Mouse (Mus musculus) kidney, embryonic 15.5 days (tissue): Measurements from ENCODE around the gene Unc13a. TPM values are rescaled to one million over a fixed set of nuclear protein-coding genes. Genes with fewer than 3 reads are reported as not detected.

ENCODE experiments used
- ATAC-seq: fragments of 200-750 bp; cut with Nextera tagmentation; replicated peaks from 2 replicates; pipeline ENCODE4 v1.8.0; 2017; ENCODE audit warnings: moderate TSS enrichment; ENCODE audit not compliant: low FRiP score
- H3K27ac ChIP-seq: fragments of 300-500 bp; sonication (generic); 2 replicates; pipeline ENCODE4 v1.5.1; 2015; ENCODE audit warnings: mild to moderate bottlenecking, inconsistent platforms
- H3K27me3 ChIP-seq: fragments of 300-500 bp; sonication (generic); 2 replicates; pipeline ENCODE4 v1.6.1; 2015; ENCODE audit warnings: inconsistent platforms
- H3K36me3 ChIP-seq: fragments of 300-500 bp; sonication (generic); 2 replicates; pipeline ENCODE4 v1.6.1; 2015; ENCODE audit warnings: inconsistent platforms
- H3K4me1 ChIP-seq: fragments of 300-500 bp; sonication (generic); 2 replicates; pipeline ENCODE4 v1.6.1; 2015; ENCODE audit warnings: inconsistent platforms
- H3K4me2 ChIP-seq: fragments of 300-500 bp; sonication (generic); 2 replicates; pipeline ENCODE4 v1.6.1; 2015; ENCODE audit warnings: moderate library complexity, mild to moderate bottlenecking, inconsistent platforms
- H3K4me3 ChIP-seq: fragments of 300-500 bp; sonication (generic); replicated peaks from 2 replicates; pipeline ENCODE4 v1.5.1; 2015; ENCODE audit warnings: mild to moderate bottlenecking, inconsistent platforms
- H3K9ac ChIP-seq: fragments of 300-500 bp; sonication (generic); 2 replicates; pipeline ENCODE4 v1.6.1; 2015; ENCODE audit warnings: mild to moderate bottlenecking, inconsistent platforms
- H3K9me3 ChIP-seq: fragments of 300-500 bp; sonication (generic); replicated peaks from 2 replicates; pipeline ENCODE4 v1.6.1; 2016; ENCODE audit warnings: inconsistent platforms
- WGBS: fragments of 180-500 bp; shearing (Covaris S2); methylation state at CpG from one replicate; pipeline ENCODE4 v1.1.7; 2015; ENCODE audit warnings: mixed read lengths; 5-methylcytosine and 5-hydroxymethylcytosine counted together
- polyA plus RNA-seq: library from polyadenylated mRNA; unstranded; fragments of >200 nt; fragmentation: Nextera tagmentation; extraction: Ambion mirVana; gene quantifications from 2 replicates; pipeline ENCODE4 v1.2.1, GENCODE M21; 2015

The Unc13a gene
- polyA plus RNA-seq, 1 experiment from 2014 or later, result 1.2 TPM

DNA sequence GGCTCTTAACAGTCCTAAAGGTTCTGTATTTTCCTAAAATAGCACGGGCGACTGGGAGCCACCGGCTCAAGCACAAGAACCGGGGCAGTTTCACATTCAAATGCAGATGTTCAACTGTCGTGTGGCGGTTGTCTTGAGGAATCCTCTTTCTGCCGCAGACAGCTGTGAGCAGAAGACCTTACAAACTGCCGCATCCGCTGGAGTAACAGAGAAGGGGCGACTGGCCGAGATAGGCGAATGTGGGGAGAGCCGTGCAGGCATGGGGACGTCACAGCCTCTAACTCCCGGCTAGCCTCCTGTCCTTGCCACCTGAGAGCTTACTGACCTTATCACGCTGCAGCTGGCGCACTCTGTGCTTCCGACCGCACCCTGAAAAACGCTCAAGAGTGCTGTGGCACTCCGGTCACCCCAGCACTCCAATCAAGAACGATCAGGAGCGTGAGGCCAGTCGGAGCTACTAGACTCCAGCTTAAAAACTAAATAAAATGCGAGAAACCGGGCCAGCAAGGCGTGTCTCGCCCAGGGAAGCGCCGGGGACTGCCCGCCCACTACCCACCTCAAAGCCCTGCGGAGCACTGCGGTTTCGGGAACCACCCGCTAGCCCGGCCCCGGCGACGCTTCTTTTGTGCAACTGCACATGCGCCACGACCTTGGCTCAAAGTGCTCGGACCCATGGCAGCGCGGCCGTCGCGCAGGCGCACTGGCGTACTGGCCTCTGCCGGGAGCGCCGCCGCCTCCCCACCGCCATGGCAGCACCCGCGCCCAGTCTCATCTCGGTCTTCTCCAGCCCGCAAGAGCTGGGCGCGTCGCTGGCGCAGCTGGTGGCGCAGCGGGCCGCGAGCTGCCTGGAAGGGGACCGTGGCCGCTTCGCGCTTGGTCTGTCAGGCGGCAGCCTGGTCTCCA is 79.8 kb downstream of the Unc13a start, which contains the start of gene Pgls:
Gene Pgls (plus strand): TSS at position 706 of the 903 bp plus-strand sequence.
- Histone ChIP-seq H3K4me3 (peak within 1 kb of the TSS; percentile 76), H3K27me3 (no peaks in the 10 kb centered on the region), H3K4me1 (peaks cover 44% of the 10 kb centered on the region), H3K4me2 (peak within 1 kb of the TSS; percentile 93), H3K27ac (peak within 1 kb of the TSS; percentile 99), H3K9me3 (no peaks in the 10 kb centered on the region), H3K9ac (peak within 1 kb of the TSS; percentile 88), H3K36me3 (peaks cover 16% of the 10 kb centered on the region)
- WGBS, result under 1% methylated on average over 71 of the region's 71 CpGs
- ATAC-seq, result peak; percentile 89

DNA sequence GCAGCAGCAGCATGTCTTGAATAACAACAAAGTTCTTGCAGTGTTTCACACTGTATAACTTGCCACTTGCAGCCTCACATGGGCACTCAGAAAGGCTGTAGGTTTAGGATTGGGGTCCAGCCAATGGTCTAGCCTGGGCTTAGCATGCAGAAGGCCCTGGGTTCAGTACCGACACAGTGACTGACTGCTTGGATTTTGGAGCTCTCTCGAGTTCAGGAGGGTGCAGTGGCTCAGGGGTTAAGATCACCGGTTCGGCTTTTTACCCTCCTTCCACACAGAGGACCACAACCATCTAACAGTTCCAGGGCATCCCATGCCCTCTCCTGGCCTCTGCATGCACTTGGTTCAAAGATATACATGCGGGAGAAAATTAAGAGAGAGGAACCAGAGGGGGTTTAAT is 80.5 kb downstream of the Unc13a start:
- 24% methylated on average over 5 of the region's 5 CpGs for WGBS
- no peak for ATAC-seq

DNA sequence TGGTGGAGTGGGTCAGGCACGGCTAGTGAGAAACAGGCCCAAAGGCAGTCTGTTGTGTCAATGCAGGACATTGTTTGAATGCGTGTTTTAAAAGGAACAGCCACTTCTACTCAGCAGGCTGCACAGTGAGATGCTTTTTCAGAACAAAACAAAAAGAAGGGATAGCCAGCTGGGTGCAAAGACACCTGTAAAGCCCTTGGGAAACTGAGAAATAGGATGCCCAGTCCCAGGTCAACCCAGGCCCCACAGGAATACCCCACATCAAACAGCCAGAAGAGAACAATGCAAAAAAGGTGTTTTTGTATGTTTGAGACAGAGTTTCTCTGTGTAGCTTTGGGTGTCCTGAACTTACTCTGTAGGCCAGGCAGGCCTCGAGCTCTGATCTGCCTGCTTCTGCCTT is 82.8 kb downstream of the Unc13a start:
- Histone ChIP-seq H3K9ac (no peak overlapping the region), H3K4me2 (no peak overlapping the region)
- 85% methylated on average over 3 of the region's 3 CpGs for WGBS

More for the DNA sequence above, 80.5 kb downstream of the Unc13a start:
- Histone ChIP-seq H3K27ac (peak overlapping the region; percentile 99), H3K36me3 (peaks cover 21% of the 10 kb centered on the region), H3K4me3 (peak overlapping the region; percentile 76), H3K9me3 (no peaks in the 10 kb centered on the region), H3K9ac (peak overlapping the region; percentile 88), H3K4me2 (peak overlapping the region; percentile 93), H3K4me1 (peaks cover 41% of the 10 kb centered on the region), H3K27me3 (no peaks in the 10 kb centered on the region)

DNA sequence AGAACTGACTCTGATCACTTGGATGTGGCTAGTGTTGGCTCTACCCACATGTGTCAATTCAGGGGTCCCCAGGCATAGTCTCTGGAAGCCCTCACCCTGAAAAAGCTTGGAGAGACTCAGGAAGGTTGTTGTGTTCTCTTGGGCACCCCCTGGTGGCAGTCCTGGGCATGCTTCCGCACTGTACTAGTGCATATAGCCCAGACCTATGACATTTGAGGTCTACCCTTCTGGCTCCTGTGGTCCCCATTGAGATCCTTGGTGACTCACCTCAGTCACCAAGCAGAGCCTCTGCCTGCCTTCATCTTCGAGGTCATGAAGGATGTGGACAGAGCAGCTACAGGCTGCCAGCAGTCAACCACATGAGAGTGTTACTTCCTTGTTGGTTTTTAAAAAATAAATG is 84.7 kb downstream of the Unc13a start:
- 73% methylated on average over 2 of the region's 2 CpGs for WGBS
- H3K9me3 ChIP-seq, result no peaks in the 10 kb centered on the region
- no peak for ATAC-seq

More for the DNA sequence above, 82.8 kb downstream of the Unc13a start:
- Histone ChIP-seq H3K4me1 (peaks cover 25% of the 10 kb centered on the region), H3K27me3 (no peaks in the 10 kb centered on the region), H3K4me3 (no peak overlapping the region), H3K9me3 (no peaks in the 10 kb centered on the region), H3K27ac (no peak overlapping the region), H3K36me3 (peaks cover 34% of the 10 kb centered on the region)
- no peak for ATAC-seq

DNA sequence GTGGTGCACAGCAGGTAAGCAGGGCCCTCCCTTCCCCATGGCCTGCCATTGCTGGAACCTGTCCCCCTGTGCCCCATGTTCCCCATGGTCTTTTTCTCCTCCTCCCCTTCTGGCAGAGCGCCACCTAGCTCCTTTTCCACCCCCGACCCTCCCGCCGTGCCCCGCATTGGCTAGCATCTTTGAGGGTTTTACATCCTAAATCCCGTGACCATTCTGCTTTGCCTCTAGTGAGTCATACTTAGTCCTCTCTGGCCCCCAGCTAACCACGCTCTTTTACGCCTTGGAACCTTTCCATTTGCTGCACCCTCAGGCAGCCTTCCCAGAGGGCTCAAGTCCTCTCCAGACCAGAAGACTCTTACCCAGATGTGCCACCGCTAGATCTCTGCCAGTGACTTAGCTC is 91.4 kb downstream of the Unc13a start:
- no peaks in the 10 kb centered on the region for H3K4me1 ChIP-seq
- H3K27me3 ChIP-seq, result no peaks in the 10 kb centered on the region
- no peak for ATAC-seq
- no peaks in the 10 kb centered on the region for H3K9me3 ChIP-seq
- no peak overlapping the region for H3K4me3 ChIP-seq
- WGBS, result 44% methylated on average over 9 of the region's 9 CpGs
- H3K4me2 ChIP-seq, result no peak overlapping the region
- H3K9ac ChIP-seq, result no peak overlapping the region
- no peak overlapping the region for H3K27ac ChIP-seq
- peaks cover 33% of the 10 kb centered on the region for H3K36me3 ChIP-seq

More for the DNA sequence above, 84.7 kb downstream of the Unc13a start:
- Histone ChIP-seq H3K36me3 (peaks cover 36% of the 10 kb centered on the region), H3K4me2 (no peak overlapping the region), H3K27me3 (no peaks in the 10 kb centered on the region), H3K9ac (no peak overlapping the region), H3K4me3 (no peak overlapping the region), H3K27ac (no peak overlapping the region), H3K4me1 (peaks cover 11% of the 10 kb centered on the region)

DNA sequence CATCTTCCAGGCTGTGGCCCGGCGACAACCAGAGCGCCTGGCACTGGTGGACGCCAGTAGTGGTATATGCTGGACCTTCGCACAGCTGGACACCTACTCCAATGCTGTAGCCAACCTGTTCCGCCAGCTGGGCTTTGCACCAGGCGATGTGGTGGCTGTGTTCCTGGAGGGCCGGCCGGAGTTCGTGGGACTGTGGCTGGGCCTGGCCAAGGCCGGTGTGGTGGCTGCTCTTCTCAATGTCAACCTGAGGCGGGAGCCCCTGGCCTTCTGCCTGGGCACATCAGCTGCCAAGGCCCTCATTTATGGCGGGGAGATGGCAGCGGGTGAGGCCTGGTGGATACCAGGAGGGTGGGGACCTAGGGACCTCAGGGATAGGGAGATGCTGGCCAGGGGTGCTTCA is 92.1 kb downstream of the Unc13a start:
- Histone ChIP-seq H3K36me3 (peaks cover 25% of the 10 kb centered on the region), H3K4me3 (no peak overlapping the region), H3K4me2 (no peak overlapping the region), H3K9me3 (no peaks in the 10 kb centered on the region), H3K27me3 (no peaks in the 10 kb centered on the region), H3K27ac (no peak overlapping the region), H3K4me1 (no peaks in the 10 kb centered on the region), H3K9ac (no peak overlapping the region)
- 88% methylated on average over 14 of the region's 14 CpGs for WGBS
- no peak for ATAC-seq

DNA sequence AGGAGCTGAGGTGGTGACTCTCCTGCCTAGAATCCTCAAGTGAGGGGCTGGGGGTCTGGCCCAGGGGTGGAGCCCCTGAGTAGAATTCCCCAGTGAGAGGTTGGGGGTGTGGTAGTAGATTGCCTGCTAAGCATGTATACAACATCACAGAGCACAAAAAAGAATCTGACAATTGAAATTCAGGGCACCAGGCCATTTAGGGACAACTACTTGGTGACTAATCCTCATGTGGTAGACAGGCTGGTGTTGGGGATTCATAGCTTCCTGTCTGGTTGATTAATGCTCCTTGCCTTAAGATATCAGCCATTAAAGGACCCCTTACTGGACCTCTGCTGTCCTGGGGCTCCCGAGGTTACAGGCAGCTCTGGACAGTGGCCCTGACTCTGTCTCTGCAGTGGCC is 92.5 kb downstream of the Unc13a start:
- no peak overlapping the region for H3K27ac ChIP-seq
- 67% methylated on average over 1 of the region's 1 CpGs for WGBS
- peaks cover 21% of the 10 kb centered on the region for H3K36me3 ChIP-seq
- H3K9ac ChIP-seq, result no peak overlapping the region
- no peak for ATAC-seq
- no peak overlapping the region for H3K4me2 ChIP-seq
- H3K27me3 ChIP-seq, result no peaks in the 10 kb centered on the region
- no peaks in the 10 kb centered on the region for H3K4me1 ChIP-seq
- no peak overlapping the region for H3K4me3 ChIP-seq
- H3K9me3 ChIP-seq, result no peaks in the 10 kb centered on the region

DNA sequence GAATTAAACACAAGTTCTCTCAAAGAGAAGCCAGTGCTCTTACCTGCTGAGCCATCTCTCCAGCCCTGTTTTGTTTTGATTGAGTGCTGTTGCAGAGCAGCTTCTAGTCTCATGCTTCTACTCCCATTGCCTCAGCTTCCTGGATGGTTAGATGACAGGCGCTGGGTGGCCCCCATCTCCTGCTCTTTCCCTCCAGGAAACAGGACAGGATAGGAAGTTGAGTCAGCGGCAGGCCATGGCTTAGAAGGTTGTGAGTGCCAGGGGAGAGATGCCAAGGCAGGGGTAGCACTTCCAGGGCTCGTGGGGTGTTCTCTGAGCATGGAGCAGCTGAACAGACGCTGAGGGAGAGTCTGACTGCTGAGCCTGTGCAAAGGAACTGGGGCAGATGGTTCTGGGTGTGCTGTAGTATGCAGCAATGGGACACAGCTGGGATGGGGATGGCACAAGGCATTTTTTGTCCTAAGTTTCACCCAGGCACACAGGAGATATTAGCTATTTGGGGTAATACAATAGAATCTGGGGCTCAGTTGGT is 93.6 kb downstream of the Unc13a start:
- 68% methylated on average over 4 of the region's 4 CpGs for WGBS
- H3K27me3 ChIP-seq, result no peaks in the 10 kb centered on the region
- H3K9ac ChIP-seq, result no peak overlapping the region
- peaks cover 18% of the 10 kb centered on the region for H3K36me3 ChIP-seq
- no peaks in the 10 kb centered on the region for H3K9me3 ChIP-seq
- no peak overlapping the region for H3K27ac ChIP-seq
- ATAC-seq, result no peak
- H3K4me2 ChIP-seq, result no peak overlapping the region
- H3K4me3 ChIP-seq, result no peak overlapping the region
- peaks cover 4% of the 10 kb centered on the region; the same call in 1 of the 2 replicates for H3K4me1 ChIP-seq

DNA sequence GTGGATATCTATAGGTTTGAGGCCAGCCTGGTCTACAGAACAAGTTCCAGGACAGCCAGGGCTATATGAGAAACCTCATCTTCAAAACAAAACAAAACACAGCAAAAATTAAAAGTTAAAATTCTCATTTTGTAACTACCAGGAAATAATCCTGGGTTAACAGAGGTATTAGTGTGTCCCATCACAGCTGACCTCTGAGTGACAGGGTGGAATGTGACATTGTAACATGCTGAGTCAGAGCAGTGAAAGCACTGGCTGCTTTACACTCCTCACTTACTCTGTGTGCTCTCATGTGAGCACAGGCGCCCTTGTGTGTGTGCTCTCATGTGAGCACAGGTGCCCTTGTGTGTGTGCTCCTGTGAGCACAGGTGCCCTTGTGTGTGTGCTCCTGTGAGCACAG is 96.5 kb downstream of the Unc13a start:
- Histone ChIP-seq H3K27me3 (no peaks in the 10 kb centered on the region), H3K27ac (no peak overlapping the region), H3K4me3 (no peak overlapping the region), H3K9me3 (no peaks in the 10 kb centered on the region), H3K9ac (no peak overlapping the region), H3K4me1 (peaks cover 15% of the 10 kb centered on the region), H3K4me2 (no peak overlapping the region), H3K36me3 (no peaks in the 10 kb centered on the region)
- 70% methylated on average over 1 of the region's 1 CpGs for WGBS
- no peak for ATAC-seq

DNA sequence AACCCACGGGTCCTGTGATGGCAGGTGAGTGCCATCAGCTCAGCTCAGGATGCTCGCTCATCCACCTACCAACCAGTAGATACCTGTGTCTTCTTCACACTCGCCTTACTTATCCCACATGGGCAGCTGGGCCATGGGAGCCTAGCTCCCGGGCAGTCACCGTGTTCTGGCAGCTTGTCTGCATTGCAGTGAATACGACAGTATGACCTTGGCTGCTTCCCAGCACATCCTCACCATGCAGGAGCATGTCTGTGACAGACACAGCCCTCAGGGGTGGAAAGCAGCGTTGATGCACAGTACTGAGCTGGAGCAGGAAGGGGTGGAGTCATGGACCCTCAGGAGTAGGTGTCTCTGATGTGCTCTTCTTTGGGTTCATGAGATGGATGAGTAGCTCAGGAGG is 97.1 kb downstream of the Unc13a start:
- WGBS, result 81% methylated on average over 7 of the region's 7 CpGs
- H3K9me3 ChIP-seq, result no peaks in the 10 kb centered on the region
- H3K27ac ChIP-seq, result no peak overlapping the region
- no peaks in the 10 kb centered on the region for H3K27me3 ChIP-seq
- no peak overlapping the region for H3K9ac ChIP-seq
- no peak overlapping the region for H3K4me2 ChIP-seq
- no peak for ATAC-seq
- H3K36me3 ChIP-seq, result no peaks in the 10 kb centered on the region
- no peak overlapping the region for H3K4me3 ChIP-seq
- peaks cover 15% of the 10 kb centered on the region for H3K4me1 ChIP-seq
